Mouse (Mus musculus): ENCODE data around the gene Il23a. TPM values are rescaled to one million over a fixed set of nuclear protein-coding genes. Genes with fewer than 3 reads are reported as not detected.
A peak's percentile ranks its signal among the peaks of the same experiment; 100 is the strongest.
"Not testable (repeated sequence)": the region's sequence is repeated elsewhere in the genome, so short reads cannot be mapped to it uniquely, and the experiment has no call there.

The Il23a gene
- total and polyA plus RNA-seq, 3 experiments, result not detected

DNA sequence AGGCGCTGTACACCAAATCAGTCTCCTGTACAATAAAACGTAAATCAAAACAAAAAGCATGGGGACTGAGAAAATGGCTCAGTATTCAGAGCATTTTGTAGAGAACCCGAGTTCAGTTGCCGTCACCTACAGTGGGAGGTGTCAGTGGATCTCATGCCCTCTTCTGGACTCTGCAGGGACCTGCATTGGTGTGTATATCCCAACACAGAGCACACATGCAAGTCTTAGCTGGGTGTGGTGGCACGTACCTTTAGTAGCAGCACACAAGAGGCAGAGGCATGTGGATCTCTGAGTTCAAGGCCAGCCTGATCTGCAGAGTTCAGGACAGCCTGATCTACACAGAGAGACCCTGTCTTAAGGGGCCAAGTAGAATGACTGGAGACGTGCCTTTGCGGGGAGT, 11.1 kb upstream of the Il23a start:
- no peak for DNase-seq

GRCm38 (mm10) chr10:128303126-128304021, 4.8 kb upstream of the Il23a start, which contains the start of gene Pan2:
TSS of gene Pan2 (plus strand) at chr10:128303335.
- DNase-seq, result peak; percentile 100

DNA sequence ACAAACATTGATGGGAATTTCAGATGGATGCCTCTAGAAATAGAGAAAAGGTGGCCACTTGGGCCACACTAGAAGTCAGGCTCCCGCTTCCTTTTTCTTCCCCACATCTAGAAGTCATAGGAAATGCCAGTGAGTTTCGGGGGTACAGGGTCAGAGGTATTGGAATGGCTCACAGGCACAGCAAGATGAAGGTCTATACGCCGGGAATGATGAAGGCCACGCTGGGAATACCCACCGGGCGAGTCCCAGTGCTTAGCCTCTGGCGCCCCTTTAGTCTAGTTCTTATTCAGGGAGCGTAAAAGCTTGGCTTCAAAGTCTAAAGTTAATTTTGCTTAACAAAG, 4.2 kb upstream of the Il23a start:
- DNase-seq, result no peak

DNA sequence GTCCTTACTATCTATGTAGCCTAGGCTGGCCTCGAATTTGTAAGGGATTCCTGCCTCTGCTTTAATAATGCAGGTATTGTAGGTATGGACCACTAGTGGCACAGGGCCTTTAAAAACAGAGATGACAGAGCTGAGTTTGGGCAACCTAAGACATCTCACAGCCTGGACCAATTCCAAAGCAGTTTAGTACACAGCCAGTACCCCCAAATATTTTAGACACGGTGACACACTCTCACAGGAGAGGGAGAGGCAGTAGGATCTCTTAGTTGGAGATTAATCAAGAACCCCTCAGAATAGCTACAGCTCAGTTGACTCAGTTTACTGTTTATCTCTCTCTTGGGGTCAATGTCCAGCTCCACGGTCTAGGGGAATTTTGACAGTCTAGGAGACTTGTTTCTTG, 3.8 kb upstream of the Il23a start:
- DNase-seq, result no peak

DNA sequence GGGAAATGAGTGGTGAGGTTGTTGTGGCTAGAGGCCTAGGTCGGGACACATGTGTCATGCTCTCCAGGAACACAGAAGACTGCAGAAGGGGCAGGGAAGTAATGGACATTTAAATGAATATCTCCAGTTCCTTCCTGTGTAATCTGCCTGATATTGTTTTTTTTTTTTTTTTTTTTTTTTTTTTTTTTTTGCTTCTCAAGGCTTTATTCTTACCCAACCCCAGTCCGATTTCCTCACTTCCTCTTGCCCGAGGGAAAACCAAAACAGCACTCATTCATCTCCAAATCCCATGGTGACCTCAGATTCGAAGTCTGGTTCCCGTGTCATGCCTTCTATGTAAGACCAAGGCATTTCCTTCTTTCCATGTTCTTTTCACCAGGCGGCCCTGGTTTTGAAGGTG, 309 bp downstream of the Il23a start:
- DNase-seq, result peak; percentile 24

DNA sequence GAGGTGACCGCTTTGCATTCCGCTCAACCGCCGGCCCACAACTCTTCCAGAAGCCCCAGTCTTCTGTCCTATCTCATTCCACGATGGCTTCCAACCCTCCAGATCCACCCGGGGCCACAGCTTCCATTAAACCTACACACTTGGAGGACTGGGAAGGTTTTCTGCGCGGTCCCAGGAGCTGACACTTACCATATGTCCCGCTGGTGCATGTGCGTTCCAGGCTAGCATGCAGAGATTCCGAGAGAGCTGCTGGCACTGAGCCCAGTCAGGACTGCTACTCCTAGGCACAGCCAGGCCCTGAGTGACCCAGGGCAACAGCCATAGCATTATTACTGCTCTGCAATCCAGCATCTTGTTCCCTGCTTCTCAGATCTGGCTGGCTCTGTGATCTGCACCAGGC, 930 bp downstream of the Il23a start:
- DNase-seq, result peak; percentile 38

DNA sequence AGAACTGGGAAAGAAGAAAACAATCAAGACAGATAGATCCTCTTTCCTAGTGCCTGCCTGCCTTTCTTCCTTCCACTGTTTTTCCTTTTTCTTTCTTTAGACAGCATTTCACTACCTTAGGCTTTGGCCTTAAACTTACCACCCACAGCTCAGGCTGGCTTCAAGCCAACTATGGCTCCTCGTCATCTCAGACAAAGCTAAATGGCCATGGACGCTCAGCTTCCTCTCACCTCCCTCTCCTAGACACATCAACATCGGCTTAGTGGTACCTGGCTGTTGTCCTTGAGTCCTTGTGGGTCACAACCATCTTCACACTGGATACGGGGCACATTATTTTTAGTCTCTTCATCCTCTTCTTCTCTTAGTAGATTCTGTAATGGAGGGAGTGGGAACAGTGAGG, 1.3 kb downstream of the Il23a start:
- peak; percentile 54 for DNase-seq

DNA sequence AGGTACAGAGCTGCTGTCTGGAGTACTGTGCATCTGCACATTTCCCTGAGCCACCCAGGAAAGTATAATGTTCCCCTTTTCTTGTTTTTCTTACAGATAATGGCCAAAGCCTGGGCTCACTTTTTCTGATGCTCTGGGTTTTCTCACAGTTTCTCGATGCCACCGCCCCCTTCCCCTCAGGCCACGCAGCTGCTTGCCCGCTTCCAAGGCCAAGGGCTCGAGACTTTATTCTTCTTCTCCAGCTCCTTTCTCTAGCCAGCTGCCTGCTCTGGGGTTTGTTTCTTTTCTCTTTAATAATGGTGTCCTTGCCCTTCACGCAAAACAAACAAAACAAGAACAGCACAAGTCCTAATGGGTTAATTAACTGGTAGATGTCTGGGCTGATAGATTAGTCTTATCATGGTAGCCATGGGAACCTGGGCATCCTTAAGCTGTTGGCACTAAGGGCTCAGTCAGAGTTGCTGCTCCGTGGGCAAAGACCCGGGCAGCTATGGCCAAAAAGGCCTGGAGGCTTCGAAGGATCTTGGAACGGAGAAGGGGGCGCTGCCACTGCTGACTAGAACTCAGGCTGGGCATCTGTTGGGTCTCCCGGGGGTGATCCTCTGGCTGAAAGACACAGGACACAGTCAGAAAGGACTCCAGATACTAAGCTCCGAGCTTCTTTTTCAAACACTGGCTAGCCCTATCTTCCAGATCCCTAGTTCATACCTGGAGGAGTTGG, 2.0 kb downstream of the Il23a start:
- DNase-seq, result no peak

DNA sequence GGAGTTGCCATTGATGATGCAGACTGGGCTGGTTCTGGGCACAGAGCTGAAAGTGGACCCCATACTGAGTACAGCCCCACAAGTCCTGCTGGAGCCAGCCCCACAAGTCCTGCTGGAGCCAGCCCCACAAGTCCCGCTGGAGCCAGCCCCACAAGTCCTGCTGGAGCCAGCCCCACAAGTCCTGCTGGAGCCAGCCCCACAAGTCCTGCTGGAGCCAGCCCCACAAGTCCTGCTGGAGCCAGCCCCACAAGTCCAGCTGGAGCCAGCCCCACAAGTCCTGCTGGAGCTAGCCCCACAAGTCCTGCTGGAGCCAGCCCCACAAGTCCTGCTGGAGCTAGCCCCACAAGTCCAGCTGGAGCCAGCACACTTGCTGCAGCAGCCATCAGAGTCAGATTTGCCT, 8.0 kb downstream of the Il23a start:
- not testable (repeated sequence) for DNase-seq

GRCm38 (mm10) chr10:128283604-128284579, 14.7 kb downstream of the Il23a start:
- peak; percentile 62 for DNase-seq

GRCm38 (mm10) chr10:128282886-128283450, 15.6 kb downstream of the Il23a start:
- DNase-seq, result peak; percentile 39

DNA sequence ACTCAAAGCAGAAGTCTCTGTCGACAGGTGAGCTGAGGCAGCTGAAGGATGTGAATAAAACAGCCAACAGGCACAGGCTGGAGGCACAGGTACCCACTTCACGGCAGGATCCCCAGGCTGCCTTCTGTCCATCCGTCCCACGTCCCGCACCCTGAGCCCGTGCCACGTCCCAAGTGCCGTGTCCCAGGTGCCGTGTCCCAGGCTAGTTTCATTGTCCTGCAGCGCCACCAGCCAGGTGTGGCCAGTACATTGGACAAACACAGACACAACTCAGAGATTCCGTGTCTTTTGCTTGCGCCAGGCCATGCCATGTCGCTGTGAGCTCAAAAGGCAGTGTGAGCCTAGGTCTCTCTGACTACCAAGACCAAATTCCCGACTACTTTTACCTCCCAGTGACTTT, 16.9 kb downstream of the Il23a start:
- DNase-seq, result no peak

DNA sequence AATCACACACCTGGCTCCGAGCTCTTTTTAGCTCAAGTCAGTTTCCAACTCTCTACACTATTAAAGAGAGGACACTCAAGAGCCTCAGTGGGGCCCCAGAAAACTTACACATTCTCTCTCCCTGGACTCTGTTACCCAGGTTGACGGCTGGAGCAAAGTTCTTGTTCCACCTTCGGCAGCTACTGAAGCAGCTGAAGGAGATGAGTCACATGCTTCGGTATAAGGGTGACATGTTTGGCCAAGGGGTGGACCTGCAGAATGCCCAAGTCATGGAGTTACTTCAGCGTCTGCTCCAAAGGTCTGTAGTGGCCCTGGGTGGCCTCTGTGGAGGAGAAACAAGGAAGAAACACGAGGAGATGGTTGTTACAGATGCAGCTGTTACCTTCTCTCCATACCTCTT, 17.6 kb downstream of the Il23a start:
- DNase-seq, result no peak

DNA sequence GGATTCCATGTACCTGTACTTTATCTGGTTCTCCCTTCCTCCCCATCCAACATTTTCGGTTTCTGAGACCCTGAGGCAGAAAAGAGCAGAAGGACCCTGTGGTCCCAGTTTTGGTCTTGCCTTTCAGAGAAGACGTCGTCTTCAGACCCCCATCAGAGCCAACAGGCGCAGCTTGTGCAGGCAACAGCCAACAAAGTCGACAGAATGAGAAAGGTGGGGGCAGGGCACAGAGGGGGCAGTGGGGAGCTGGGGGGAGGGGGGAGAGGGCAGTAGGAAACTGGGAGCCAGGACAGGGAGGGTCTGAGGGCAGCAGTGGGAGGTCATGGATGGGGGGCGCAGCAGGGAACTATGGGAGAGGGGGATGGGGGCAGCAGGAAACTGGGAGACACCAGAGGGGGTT, 20.4 kb downstream of the Il23a start:
- DNase-seq, result no peak

GRCm38 (mm10) chr10:128275374-128275773, 23.2 kb downstream of the Il23a start:
- DNase-seq, result not testable (repeated sequence)

DNA sequence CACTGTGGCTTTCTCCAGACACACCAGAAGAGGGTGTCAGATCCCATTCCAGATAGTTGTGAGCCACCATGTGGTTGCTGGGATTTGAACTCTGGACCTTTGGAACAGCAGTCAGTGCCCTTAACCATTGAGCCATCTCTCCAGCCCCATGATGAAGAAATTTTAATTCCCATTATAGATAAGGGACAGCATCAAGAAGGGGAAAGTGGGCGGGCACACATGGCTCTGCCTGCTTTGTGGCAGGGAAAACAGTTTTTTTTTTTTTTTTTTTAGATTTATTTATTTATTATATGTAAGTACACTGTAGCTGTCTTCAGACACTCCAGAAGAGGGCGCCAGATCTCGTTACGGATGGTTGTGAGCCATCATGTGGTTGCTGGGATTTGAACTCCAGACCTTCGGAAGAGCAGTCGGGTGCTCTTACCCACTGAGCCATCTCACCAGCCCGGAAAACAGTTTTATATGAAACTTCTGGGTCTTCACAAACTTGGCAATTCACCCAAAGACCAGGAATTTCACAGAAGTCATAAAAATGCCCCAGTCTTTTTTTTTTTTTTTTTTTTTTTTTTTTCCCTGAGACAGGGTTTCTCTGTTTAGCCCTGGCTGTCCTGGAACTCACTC, 25.6 kb downstream of the Il23a start:
- DNase-seq, result not testable (repeated sequence)

- DNase-seq, result no peak
These were observed 26.7 kb downstream of the Il23a start for GRCm38 (mm10) chr10:128271883-128272282.

- no peak for DNase-seq
These were observed 27.7 kb downstream of the Il23a start for GRCm38 (mm10) chr10:128270866-128271265.

DNA sequence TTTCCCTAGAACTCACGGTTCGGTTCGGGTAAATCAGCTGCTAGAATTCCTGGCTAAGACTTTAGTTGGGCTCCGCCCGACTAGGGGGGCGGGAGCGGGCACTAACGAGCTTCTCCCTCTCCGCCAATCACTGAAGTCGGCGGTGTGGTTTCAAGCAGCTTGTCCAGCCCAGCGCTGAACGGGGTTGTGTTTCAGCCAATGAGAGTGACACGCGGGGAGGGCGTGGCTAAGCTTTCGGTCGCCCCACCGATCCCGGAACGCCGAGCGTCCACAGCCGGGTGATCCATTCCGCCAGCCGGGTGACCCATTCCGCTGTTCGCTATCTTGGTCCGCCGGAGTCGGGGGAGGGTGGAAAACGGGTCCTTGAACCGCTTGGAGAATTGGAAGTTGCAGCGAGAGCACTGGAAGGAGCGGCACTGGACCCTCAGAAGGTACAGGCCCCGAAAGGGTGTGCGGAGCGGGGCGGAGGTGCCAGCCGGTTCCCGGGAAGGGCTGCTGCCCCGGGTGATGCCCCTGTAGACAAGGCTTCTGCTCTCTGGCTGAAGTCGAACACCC, 28.2 kb downstream of the Il23a start, which contains the start of gene Stat2:
TSS of gene Stat2 (plus strand) at position 273 of the 555 bp plus-strand sequence.
- peak; percentile 99 for DNase-seq

DNA sequence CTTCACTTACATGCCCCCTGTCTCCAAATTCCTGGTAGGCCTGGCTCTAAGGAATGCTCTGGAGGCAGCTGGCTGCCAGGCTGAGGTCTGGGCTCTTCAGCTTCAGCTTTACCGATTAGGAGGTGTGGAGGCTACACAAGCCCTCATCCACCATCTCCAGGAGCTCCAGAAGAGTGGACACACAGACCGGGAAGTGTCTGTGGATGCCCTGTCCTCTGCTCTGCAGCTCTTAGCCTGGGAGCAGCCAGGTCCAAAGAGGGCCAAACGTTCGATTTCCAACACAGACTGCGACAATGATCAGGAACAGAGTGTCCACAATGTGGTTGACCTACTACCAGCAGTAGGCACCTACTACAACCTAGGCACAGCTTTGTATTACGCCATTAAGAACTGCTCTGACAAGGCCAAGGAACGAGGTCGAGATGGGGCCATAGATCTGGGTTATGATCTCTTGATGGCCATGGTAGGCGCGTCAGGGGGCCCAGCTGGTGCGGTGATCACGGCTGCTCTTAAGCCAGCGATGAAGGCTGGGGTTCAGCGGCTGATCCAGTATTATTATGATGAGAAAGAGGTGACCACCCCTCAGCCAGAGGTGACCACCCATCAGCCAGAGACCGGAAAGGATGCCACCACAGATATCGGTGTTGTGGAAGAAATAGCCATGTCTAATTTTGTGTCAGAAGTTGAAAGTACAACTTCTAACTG, 29.2 kb downstream of the Il23a start:
- DNase-seq, result peak; percentile 24
